Mouse (Mus musculus): Measurements from ENCODE around the gene Gm20479.

The Gm20479 gene

GRCm38 (mm10) chr7:27334405-27334911, 22.8 kb downstream of the Gm20479 start:
- no peak for DNase-seq (ENCODE audit: low spot score)

- no peak for DNase-seq (ENCODE audit: low spot score)
These were observed 23.8 kb downstream of the Gm20479 start for GRCm38 (mm10) chr7:27333316-27333941.

- peak; percentile 69 for DNase-seq (ENCODE audit: low spot score)
These were observed 24.6 kb downstream of the Gm20479 start for GRCm38 (mm10) chr7:27332353-27333199.

GRCm38 (mm10) chr7:27331854-27332253, 25.4 kb downstream of the Gm20479 start:
- no peak for DNase-seq (ENCODE audit: low spot score)

- DNase-seq (ENCODE audit: low spot score) = peak; percentile 51
These were observed 25.7 kb downstream of the Gm20479 start for GRCm38 (mm10) chr7:27331541-27331851.

- DNase-seq (ENCODE audit: low spot score) = peak; percentile 86
These were observed 26.3 kb downstream of the Gm20479 start for GRCm38 (mm10) chr7:27330709-27331540.

GRCm38 (mm10) chr7:27329981-27330380, 27.2 kb downstream of the Gm20479 start:
- DNase-seq (ENCODE audit: low spot score) = no peak

- DNase-seq (ENCODE audit: low spot score) = no peak
These were observed 27.8 kb downstream of the Gm20479 start for GRCm38 (mm10) chr7:27329326-27329947.

GRCm38 (mm10) chr7:27328648-27329047, 28.6 kb downstream of the Gm20479 start:
- no peak for DNase-seq (ENCODE audit: low spot score)

- no peak for DNase-seq (ENCODE audit: low spot score)
These were observed 29.1 kb downstream of the Gm20479 start for GRCm38 (mm10) chr7:27328161-27328560.

- no peak for DNase-seq (ENCODE audit: low spot score)
These were observed 29.7 kb downstream of the Gm20479 start for GRCm38 (mm10) chr7:27327500-27327899.

GRCm38 (mm10) chr7:27326101-27326880, 30.9 kb downstream of the Gm20479 start:
- peak; percentile 14 for DNase-seq (ENCODE audit: low spot score)

- DNase-seq (ENCODE audit: low spot score) = peak; percentile 17
These were observed 31.5 kb downstream of the Gm20479 start for GRCm38 (mm10) chr7:27325697-27326096.

GRCm38 (mm10) chr7:27324928-27325327, 32.3 kb downstream of the Gm20479 start:
- DNase-seq (ENCODE audit: low spot score) = no peak

- no peak for DNase-seq (ENCODE audit: low spot score)
These were observed 33.1 kb downstream of the Gm20479 start for GRCm38 (mm10) chr7:27324161-27324560.

- no peak for DNase-seq (ENCODE audit: low spot score)
These were observed 34.2 kb downstream of the Gm20479 start for GRCm38 (mm10) chr7:27323001-27323400.

GRCm38 (mm10) chr7:27322291-27322690, 34.9 kb downstream of the Gm20479 start:
- no peak for DNase-seq (ENCODE audit: low spot score)

GRCm38 (mm10) chr7:27319411-27319810, 37.8 kb downstream of the Gm20479 start:
- DNase-seq (ENCODE audit: low spot score) = no peak

GRCm38 (mm10) chr7:27315958-27316357, 41.3 kb downstream of the Gm20479 start:
- DNase-seq (ENCODE audit: low spot score) = peak; percentile 55

GRCm38 (mm10) chr7:27314393-27314792, 42.8 kb downstream of the Gm20479 start:
- DNase-seq (ENCODE audit: low spot score) = no peak

- no peak for DNase-seq (ENCODE audit: low spot score)
These were observed 45.5 kb downstream of the Gm20479 start for GRCm38 (mm10) chr7:27311651-27312284.
